Mouse (Mus musculus): Measurements from ENCODE around the gene Parvb.

DNA sequence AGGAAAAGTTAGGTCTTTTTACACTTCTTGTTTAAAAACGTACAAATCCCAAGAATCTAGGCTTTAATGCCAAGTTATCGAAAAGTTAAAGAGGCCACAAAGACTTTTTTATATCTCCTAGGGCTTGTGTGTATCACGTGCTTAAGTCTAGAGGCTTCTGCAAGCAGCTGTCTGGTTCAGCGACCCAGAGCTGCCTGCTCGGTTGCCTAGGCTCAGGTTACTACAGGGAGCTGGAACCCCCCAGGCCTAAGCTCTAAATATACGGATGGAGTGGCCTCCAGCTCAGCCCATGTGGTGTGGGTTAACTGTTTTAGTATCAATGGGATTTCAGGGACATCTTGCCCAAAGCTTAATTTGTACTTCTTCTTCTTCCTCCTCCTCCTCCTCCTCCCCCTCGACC lies 9.7 kb downstream of the Parvb start:
- no peak for TF ChIP-seq CTCF (IDR thresholded peaks at IDR 0.05; ENCODE audit: low read depth, low read length)
- no peak for TF ChIP-seq POLR2A (IDR thresholded peaks at IDR 0.05; ENCODE audit: insufficient read depth, low read length)
- TF ChIP-seq EP300 (IDR thresholded peaks at IDR 0.05; ENCODE audit: insufficient read depth, low read depth, low read length): no peak
